Mouse (Mus musculus) megakaryocyte, embryonic 14.5 days (primary cell): ENCODE data around the gene Tmem107. TPM values are rescaled to one million over a fixed set of nuclear protein-coding genes. Genes with fewer than 3 reads are reported as not detected.

Experiments used
- H3K27me3 ChIP-seq: replicated peaks from 2 replicates; pipeline ENCODE3; 2012; ENCODE audit warnings: inconsistent platforms
- H3K36me3 ChIP-seq: replicated peaks from 2 replicates; pipeline ENCODE3; 2012; ENCODE audit warnings: low read length, inconsistent platforms, mixed read lengths
- H3K4me1 ChIP-seq: 2 replicates; pipeline ENCODE4 v1.6.1; 2012; ENCODE audit warnings: inconsistent platforms
- H3K4me3 ChIP-seq: replicated peaks from 2 replicates; pipeline ENCODE3; 2012; ENCODE audit warnings: moderate library complexity, mild to moderate bottlenecking, inconsistent platforms
- H3K9me3 ChIP-seq: 2 replicates; pipeline ENCODE4 v1.6.1; 2012; ENCODE audit warnings: inconsistent platforms
- FLI1 ChIP-seq: IDR thresholded peaks from 2 replicates; pipeline ENCODE4 v1.6.1; 2012; ENCODE audit warnings: low read length, inconsistent platforms, mixed read lengths
- GATA1 ChIP-seq: IDR thresholded peaks from 3 replicates; pipeline ENCODE4 v1.6.1; 2012; ENCODE audit warnings: mixed read lengths, low read length, inconsistent platforms, borderline replicate concordance
- polyA plus RNA-seq: library from polyadenylated mRNA; stranded (reverse); fragments of >175 nt; gene quantifications from 2 replicates; pipeline ENCODE4 v1.2.3, GENCODE M21; 2012; ENCODE audit warnings: low replicate concordance; ENCODE audit not compliant: insufficient read depth

The Tmem107 gene
- polyA plus RNA-seq, 1 experiment = 40.2 TPM

DNA sequence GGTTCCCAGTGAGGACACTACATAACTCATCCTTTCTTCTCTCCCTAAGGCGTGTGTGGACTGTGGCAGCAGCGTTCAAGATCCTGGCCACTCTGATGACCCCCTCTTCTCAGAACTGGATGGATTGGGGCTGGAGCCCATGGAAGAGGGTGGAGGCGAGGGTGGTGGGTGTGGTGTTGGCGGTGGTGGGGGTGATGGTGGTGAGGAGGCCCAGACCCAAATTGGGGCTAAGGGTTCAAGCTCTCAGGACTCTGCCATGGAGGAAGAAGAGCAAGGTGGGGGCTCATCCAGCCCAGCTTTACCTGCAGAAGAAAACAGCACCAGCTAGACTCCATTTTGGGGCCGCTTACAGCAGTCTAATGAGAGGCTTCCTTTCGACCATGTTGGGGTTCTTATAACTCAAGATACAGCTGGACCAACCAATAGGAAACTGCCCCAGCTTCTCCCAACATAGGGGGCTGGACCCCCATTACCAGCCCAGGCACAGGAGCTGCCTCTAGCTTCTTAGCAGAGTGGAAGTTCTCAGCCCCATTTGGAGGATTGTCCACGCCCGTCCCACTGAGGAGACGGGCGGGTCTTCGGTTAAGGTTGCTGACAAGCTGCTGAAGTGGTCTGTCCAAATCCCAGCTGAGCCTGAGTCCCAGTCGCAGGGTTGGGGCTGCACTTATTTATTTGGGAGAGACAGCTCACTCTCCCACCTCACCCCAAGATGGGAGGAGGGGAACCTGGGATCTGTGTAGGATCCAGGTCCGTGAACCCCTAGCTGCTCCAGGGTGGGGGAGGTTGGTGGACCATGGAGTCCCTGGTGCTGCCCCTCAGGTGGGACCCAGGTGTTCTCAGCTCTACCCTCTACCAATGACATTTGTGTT lies 38.7 kb downstream of the Tmem107 start:
- peaks cover 58% of the 10 kb centered on the region for H3K36me3 ChIP-seq

DNA sequence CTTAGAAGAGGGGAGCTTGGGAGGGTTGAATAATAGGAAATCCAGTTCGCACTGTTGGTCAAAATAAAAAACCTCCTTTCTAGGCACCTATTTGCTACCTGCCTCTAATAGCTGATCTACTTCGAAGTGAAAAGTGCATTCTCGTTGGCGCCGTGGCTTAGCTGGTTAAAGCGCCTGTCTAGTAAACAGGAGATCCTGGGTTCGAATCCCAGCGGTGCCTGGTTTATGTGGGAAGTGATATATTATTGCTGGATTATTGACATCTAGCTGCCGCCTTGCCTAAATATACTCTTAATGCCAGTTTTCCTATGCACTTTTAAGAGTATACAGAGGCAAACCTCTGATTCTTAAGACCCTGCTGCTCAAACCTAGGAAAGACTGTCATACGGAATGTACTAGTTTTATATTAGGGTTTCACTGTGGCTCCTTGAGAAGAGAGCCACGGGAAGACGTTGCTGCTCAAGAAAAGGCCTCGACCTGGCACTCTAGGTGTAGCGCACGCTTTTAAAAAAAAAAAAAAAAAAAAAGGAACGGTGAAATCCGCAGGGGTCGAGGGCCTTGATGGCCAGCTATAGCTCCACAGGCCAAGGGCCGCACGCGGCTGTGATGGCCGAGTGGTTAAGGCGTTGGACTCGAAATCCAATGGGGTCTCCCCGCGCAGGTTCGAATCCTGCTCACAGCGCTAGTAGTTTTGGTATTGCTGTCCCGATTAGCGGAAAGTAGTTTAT lies 39.9 kb downstream of the Tmem107 start:
- Histone ChIP-seq H3K4me1 (peaks cover 85% of the 10 kb centered on the region), H3K36me3 (peaks cover 46% of the 10 kb centered on the region), H3K27me3 (peaks cover 2% of the 10 kb centered on the region), H3K9me3 (no peaks in the 10 kb centered on the region), H3K4me3 (peak overlapping the region; percentile 90)
- TF ChIP-seq GATA1 (no peak), FLI1 (no peak)

More for the DNA sequence above, 38.7 kb downstream of the Tmem107 start:
- TF ChIP-seq FLI1 = no peak
- Histone ChIP-seq H3K4me1 (peaks cover 85% of the 10 kb centered on the region), H3K27me3 (peaks cover 2% of the 10 kb centered on the region), H3K4me3 (no peak overlapping the region), H3K9me3 (no peaks in the 10 kb centered on the region)

DNA sequence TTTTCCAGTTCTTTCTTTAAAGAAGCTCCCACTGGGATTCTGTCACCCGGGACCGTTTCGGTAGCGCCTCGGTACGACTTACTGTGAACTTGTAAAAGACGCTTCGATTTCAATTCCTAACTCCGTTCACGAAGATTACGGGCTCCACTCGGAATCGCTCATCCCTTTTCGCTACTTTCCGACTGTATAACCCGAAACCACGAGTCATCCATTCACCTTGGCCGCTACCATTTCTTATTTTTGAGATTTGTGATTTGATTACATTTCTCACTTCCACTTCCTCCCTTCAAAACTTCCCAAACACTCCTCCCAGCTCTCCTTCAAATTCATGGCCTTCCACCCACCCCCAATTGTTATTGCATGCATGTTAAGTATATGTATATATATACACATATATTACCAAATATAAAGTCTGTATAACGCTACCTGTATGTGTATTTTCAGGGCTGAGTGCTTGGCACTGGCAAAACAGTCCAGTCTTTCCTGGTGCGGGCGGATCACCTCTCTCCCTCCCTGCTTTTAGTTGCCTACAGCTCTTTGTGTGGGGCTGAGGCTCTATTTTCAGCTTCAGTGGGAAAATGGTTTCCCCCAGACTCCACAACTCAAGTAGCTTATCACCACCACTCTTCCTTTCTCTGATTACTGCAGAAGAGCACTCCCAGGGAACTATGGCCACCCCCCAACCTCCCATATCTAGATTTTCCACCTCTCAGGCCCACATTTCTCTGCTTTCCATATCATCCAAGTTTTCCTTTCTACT lies 40.6 kb downstream of the Tmem107 start:
- H3K27me3 ChIP-seq = peaks cover 2% of the 10 kb centered on the region
- H3K36me3 ChIP-seq = peaks cover 38% of the 10 kb centered on the region
- no peaks in the 10 kb centered on the region for H3K9me3 ChIP-seq
- no peak for TF ChIP-seq GATA1
- TF ChIP-seq FLI1 = no peak
- H3K4me3 ChIP-seq = peak overlapping the region; percentile 90
- H3K4me1 ChIP-seq = peaks cover 83% of the 10 kb centered on the region

DNA sequence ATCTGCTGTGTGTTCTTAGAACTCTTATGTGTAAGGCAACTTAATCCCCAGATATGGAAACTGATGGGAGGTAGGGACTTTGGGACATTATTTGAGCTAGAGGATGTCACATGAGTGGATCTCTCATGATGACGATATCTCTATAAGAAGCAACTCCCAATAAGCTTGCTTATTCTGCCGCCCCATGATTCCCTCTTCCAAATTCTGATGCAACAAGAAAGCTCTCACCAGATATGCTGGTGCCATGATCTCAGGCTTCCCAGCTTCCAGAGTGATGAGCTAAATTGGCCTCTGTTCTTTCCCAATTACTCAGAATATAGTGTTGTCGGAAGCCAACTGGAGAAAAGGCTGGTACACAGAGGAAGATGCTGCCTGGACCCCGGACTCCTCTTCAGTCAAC lies 41.3 kb downstream of the Tmem107 start:
- Histone ChIP-seq H3K4me3 (peak overlapping the region; percentile 33), H3K36me3 (peaks cover 32% of the 10 kb centered on the region), H3K27me3 (peaks cover 2% of the 10 kb centered on the region), H3K4me1 (peaks cover 87% of the 10 kb centered on the region), H3K9me3 (no peaks in the 10 kb centered on the region)
- no peak for TF ChIP-seq GATA1
- no peak for TF ChIP-seq FLI1

DNA sequence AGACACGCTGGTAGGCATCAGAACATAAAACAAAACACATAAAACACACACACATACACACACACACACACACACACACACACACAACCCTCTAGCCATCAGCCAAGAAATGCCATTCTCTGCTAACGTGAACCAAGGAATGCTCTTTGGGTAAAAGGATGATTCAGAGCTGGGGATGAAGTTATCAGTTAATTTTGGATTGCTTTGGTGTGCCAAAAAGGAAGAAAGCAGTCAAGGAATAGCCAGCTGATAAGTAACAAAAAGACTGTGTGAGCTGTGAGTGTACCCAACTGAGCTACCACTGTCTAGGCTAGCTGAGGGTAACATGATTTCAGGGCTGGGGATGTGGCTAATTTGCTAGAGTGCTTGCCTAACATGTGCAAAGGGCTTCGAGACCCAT lies 43.4 kb downstream of the Tmem107 start:
- Histone ChIP-seq H3K9me3 (no peaks in the 10 kb centered on the region), H3K27me3 (peaks cover 2% of the 10 kb centered on the region), H3K4me1 (peaks cover 90% of the 10 kb centered on the region), H3K4me3 (peak overlapping the region; percentile 53), H3K36me3 (peaks cover 10% of the 10 kb centered on the region)
- TF ChIP-seq GATA1 (no peak), FLI1 (no peak)

DNA sequence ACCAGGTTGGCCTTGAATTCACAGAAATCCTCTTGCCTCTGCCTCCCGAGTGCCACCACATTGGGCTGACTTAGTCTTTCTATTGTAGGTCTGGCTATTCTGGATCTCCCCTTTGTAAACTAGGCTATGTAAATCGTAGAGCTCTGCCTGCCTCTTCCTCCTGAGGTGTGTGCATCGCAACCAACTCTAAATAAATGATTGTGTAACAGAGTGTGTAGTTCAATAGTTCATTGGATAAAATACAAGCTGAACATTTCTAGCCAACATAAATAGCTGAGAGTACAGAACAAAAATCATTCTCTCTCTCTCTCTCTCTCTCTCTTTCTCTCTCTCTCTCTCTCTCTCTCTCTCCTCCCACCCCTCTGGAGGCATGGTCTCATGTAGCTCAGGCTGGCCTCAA lies 44.0 kb downstream of the Tmem107 start:
- H3K27me3 ChIP-seq = peaks cover 2% of the 10 kb centered on the region
- no peaks in the 10 kb centered on the region for H3K9me3 ChIP-seq
- H3K36me3 ChIP-seq = peaks cover 4% of the 10 kb centered on the region
- no peak overlapping the region for H3K4me3 ChIP-seq
- TF ChIP-seq GATA1 (no peak), FLI1 (no peak)
- H3K4me1 ChIP-seq = peaks cover 90% of the 10 kb centered on the region

DNA sequence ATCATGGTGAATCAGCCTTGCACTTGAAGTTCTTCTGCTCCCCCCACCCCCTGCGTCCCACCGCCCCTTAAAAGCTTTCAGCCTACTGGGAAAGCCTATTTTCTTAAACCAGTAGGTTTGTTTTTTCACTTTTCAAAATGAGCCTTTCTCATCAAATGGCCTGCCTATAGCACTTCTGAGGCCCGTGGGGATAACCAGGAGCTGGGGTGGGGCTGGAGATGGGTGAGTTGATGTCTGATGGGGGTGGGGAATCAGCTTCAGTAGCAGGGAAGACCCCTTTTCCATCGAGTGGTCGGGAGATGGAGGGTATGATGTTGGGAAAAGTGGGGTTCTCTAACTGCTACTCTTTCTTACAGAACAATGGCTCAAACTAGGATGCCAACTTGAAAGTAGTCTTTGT lies 46.2 kb downstream of the Tmem107 start:
- Histone ChIP-seq H3K9me3 (no peaks in the 10 kb centered on the region), H3K36me3 (no peaks in the 10 kb centered on the region), H3K4me1 (peaks cover 90% of the 10 kb centered on the region), H3K27me3 (peaks cover 5% of the 10 kb centered on the region), H3K4me3 (peak overlapping the region; percentile 96)
- TF ChIP-seq GATA1 = no peak
- no peak for TF ChIP-seq FLI1

DNA sequence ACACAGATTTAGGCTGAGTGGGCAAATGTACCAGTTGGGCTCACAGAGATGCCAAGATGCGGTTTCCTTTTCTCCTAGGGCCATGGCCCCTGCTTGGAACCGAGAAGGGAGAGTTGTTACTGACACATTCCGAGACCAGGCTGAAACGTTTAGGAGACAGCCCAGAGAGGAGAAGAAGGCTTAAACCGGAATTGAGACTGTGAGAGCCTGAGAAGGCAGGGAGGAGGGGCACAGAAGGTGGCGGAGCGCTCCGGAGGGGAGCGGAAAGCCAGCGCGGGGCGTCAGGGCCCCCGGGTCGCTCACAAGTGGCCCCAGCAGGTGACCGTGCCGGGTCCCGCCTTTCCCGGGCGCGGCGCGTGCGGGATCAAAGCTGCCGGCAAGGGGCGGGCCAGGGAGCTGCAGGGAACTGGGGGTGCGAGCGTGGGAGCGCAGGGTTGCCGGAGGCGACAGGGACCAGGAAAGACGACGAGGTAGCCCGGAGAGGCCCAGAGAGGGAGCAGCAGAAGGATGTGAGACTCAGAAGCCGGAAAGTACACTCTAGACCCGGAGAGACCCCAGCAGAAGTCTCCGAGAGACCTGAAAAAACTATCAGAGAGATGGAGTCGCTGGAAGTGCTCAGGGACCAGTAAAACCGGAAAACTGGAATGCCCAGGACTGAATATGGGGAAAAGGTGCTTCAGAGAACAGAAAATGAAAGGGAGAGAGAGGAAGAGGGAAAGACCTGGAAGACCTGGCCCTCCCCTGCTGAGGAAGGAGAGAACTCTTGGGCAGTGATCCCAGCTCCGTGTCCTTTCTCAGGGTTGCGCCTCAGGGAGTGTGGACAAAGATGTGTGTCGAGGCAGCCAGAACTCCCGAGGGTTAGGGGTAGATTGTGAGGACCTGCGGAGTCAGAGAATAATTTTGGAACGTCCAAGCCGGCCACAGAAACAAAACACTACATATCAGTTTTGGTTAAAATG lies 47.4 kb downstream of the Tmem107 start:
- H3K36me3 ChIP-seq = no peaks in the 10 kb centered on the region
- TF ChIP-seq FLI1 (no peak), GATA1 (no peak)
- peak overlapping the region; percentile 96 for H3K4me3 ChIP-seq
- no peaks in the 10 kb centered on the region for H3K9me3 ChIP-seq
- peaks cover 3% of the 10 kb centered on the region for H3K27me3 ChIP-seq
- peaks cover 79% of the 10 kb centered on the region for H3K4me1 ChIP-seq

DNA sequence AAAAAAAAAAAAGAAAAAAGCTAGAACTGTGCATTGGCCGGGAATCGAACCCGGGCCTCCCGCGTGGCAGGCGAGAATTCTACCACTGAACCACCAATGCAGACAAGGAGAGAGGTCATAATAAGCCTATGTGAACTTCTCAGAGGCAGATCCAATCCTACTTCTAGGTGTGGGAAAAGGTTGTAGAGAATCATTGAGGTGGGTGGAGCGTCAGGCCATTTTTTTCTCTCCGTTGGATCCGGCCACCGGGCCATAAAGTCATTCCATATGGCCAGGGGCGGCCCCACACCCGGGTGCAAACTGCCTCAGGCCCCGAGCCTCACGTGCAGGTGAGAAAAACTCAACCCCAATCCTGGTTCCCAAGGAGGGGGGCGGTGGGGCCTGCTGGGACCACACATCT lies 48.2 kb downstream of the Tmem107 start:
- TF ChIP-seq FLI1 (no peak), GATA1 (peak; percentile 55; the same call in 1 of the 3 replicates)
- Histone ChIP-seq H3K27me3 (peaks cover 3% of the 10 kb centered on the region), H3K9me3 (no peaks in the 10 kb centered on the region), H3K4me1 (peaks cover 72% of the 10 kb centered on the region), H3K36me3 (no peaks in the 10 kb centered on the region), H3K4me3 (peak overlapping the region; percentile 96)
